21 mouse cellular contexts compared by ENCODE assay signal in the genomic region with DNA sequence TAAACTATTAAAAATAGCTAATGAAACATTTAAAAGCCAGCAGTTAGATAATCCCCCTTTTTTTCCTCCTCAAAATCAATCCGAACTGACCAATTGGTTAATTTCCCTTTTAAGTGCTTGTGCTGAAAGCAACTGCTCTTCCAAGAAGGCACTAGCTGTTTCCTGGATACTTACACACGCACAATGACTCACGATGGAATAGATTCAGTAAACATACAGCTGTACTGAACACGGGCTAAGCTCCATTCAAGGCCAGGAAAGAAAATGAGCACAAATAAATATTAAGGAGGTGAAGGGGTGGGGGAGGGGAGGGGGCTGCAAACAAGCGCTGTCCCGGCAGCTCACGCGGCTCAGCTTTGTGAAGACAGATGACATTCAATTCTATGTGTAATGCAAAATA. TPM values are rescaled to one million over a fixed set of nuclear protein-coding genes. Genes with fewer than 3 reads are reported as not detected.
DNase-seq lines count a peak whose midpoint lies in the region; ATAC-seq and TF ChIP-seq lines count a peak whose summit lies in the region.
"Had no signal": no experiment of that assay in that cellular context is flagged by ENCODE, and none has a peak within 500 bp of the region (broad histone marks: within the 10 kb centered on the region; RNA-seq: fewer than 3 reads in every experiment).

No protein-coding gene starts in this region.

- H3K27ac ChIP-seq in hindbrain, embryonic 14.5 days = 0 out of 2 replicates have a peak overlapping the region, but pooled peaks have one; percentile 5
- no peak overlapping the region for H3K27ac ChIP-seq in hindbrain, postnatal 0 days
- H3K27ac ChIP-seq in forebrain, embryonic 14.5 days (ENCODE audit: low read depth, low read length) = no peak overlapping the region
- no peak overlapping the region for H3K27ac ChIP-seq in midbrain, embryonic 16.5 days (ENCODE audit: low read length)
- H3K27ac ChIP-seq: gastrocnemius, adult 2 months; heart, embryonic 13.5 days; kidney, postnatal 0 days; liver, embryonic 15.5 days had no signal

- no peak for TF ChIP-seq CTCF in hindbrain, postnatal 0 days (IDR thresholded peaks at IDR 0.05; ENCODE audit: low read depth)

- H3K36me3 ChIP-seq in hindbrain, embryonic 14.5 days (replicated peaks; ENCODE audit: control insufficient read depth, insufficient read depth) = peaks cover 2% of the 10 kb centered on the region; the same call in 1 of the 2 replicates
- H3K36me3 ChIP-seq in hindbrain, postnatal 0 days (ENCODE audit: insufficient read depth, low read length) = no peaks in the 10 kb centered on the region
- H3K36me3 ChIP-seq in forebrain, embryonic 14.5 days (ENCODE audit: control insufficient read depth, insufficient read depth, low read length) = 0 out of 2 replicates have a peak, but pooled peaks cover 3% of the 10 kb centered on the region
- H3K36me3 ChIP-seq in midbrain, embryonic 16.5 days (ENCODE audit: control insufficient read depth, insufficient read depth, low read length) = no peaks in the 10 kb centered on the region

- H3K9me3 ChIP-seq in hindbrain, embryonic 14.5 days (ENCODE audit: control insufficient read depth, low read length) = no peaks in the 10 kb centered on the region
- no peaks in the 10 kb centered on the region for H3K9me3 ChIP-seq in hindbrain, postnatal 0 days (ENCODE audit: low read length)
- no peaks in the 10 kb centered on the region for H3K9me3 ChIP-seq in forebrain, embryonic 14.5 days (replicated peaks; ENCODE audit: control insufficient read depth, low read length)
- no peaks in the 10 kb centered on the region for H3K9me3 ChIP-seq in midbrain, embryonic 16.5 days (replicated peaks; ENCODE audit: control insufficient read depth, low read length, poor library complexity, severe bottlenecking)
- H3K9me3 ChIP-seq: heart, embryonic 13.5 days; liver, embryonic 15.5 days had no signal

- no peak overlapping the region for H3K4me3 ChIP-seq in hindbrain, embryonic 14.5 days (replicated peaks; ENCODE audit: low read length)
- no peak overlapping the region for H3K4me3 ChIP-seq in hindbrain, postnatal 0 days (ENCODE audit: low read length)
- no peak overlapping the region for H3K4me3 ChIP-seq in forebrain, embryonic 14.5 days (ENCODE audit: low read depth, low read length)
- no peak overlapping the region for H3K4me3 ChIP-seq in midbrain, embryonic 16.5 days (ENCODE audit: low read depth, low read length)
- H3K4me3 ChIP-seq: gastrocnemius, adult 2 months; heart, embryonic 13.5 days; liver, embryonic 15.5 days; myocyte had no signal

- no peak for ATAC-seq in hindbrain, embryonic 14.5 days (ENCODE audit: low FRiP score)
- ATAC-seq in hindbrain, postnatal 0 days = no peak
- ATAC-seq in forebrain, embryonic 14.5 days = peak; percentile 58; the same call in 1 of the 2 replicates
- ATAC-seq in midbrain, embryonic 16.5 days = no peak
- ATAC-seq: Patski had no signal

- H3K4me1 ChIP-seq in hindbrain, embryonic 14.5 days (replicated peaks; ENCODE audit: control insufficient read depth, insufficient read depth, low read length) = peaks cover 8% of the 10 kb centered on the region; the same call in 1 of the 2 replicates
- H3K4me1 ChIP-seq in hindbrain, postnatal 0 days (ENCODE audit: insufficient read depth, low read length) = no peaks in the 10 kb centered on the region
- peaks cover 14% of the 10 kb centered on the region; the same call in 1 of the 2 replicates for H3K4me1 ChIP-seq in forebrain, embryonic 14.5 days (ENCODE audit: control insufficient read depth, insufficient read depth, low read length)
- peaks cover 4% of the 10 kb centered on the region for H3K4me1 ChIP-seq in midbrain, embryonic 16.5 days (ENCODE audit: control insufficient read depth, insufficient read depth, low read length)
- H3K4me1 ChIP-seq: liver, embryonic 15.5 days had no signal

- no peaks in the 10 kb centered on the region for H3K27me3 ChIP-seq in hindbrain, embryonic 14.5 days (ENCODE audit: control insufficient read depth, insufficient read depth, low read length)
- H3K27me3 ChIP-seq in hindbrain, postnatal 0 days (ENCODE audit: insufficient read depth, low read length) = no peaks in the 10 kb centered on the region
- 0 out of 2 replicates have a peak, but pooled peaks cover 2% of the 10 kb centered on the region for H3K27me3 ChIP-seq in forebrain, embryonic 14.5 days (replicated peaks; ENCODE audit: control insufficient read depth, insufficient read depth, low read length)
- 0 out of 2 replicates have a peak, but pooled peaks cover 6% of the 10 kb centered on the region for H3K27me3 ChIP-seq in midbrain, embryonic 16.5 days (ENCODE audit: control insufficient read depth, insufficient read depth, low read depth, low read length)
- H3K27me3 ChIP-seq: heart, embryonic 13.5 days; liver, embryonic 15.5 days; Patski had no signal

- DNase-seq in hindbrain, embryonic 14.5 days (ENCODE audit: low spot score) = no peak
- DNase-seq in hindbrain, postnatal 0 days (ENCODE audit: low spot score) = no peak
- peak; percentile 5 for DNase-seq in NIH3T3 (ENCODE audit: low read depth)
- DNase-seq in forebrain, embryonic 14.5 days (ENCODE audit: low spot score) = peak; percentile 57
- DNase-seq in embryo, embryonic 10 days (ENCODE audit: low spot score) = no peak
- no peak for DNase-seq in thymus, postnatal 25 days
- DNase-seq: adrenal gland, postnatal 25 days; cerebellum, adult 11-12 months; cerebellum, postnatal 14 days; gastrocnemius, adult 2 months; kidney, adult 18-20 months; lung, postnatal 10 days; thymus, postnatal 4 days had no signal

- WGBS in hindbrain, embryonic 14.5 days = 13% methylated on average over 8 of the region's 8 CpGs
- WGBS in hindbrain, postnatal 0 days = 27% methylated on average over 8 of the region's 8 CpGs
- 11% methylated on average over 8 of the region's 8 CpGs for WGBS in forebrain, embryonic 14.5 days
- WGBS in midbrain, embryonic 16.5 days = 10% methylated on average over 8 of the region's 8 CpGs

- H3K4me2 ChIP-seq in hindbrain, embryonic 14.5 days (replicated peaks) = 0 out of 2 replicates have a peak overlapping the region, but pooled peaks have one; percentile 22
- no peak overlapping the region for H3K4me2 ChIP-seq in hindbrain, postnatal 0 days (ENCODE audit: low read depth, low read length)
- H3K4me2 ChIP-seq in forebrain, embryonic 14.5 days (ENCODE audit: low read length) = no peak overlapping the region; the same call in 1 of the 2 replicates
- H3K4me2 ChIP-seq in midbrain, embryonic 16.5 days (ENCODE audit: low read length) = peak overlapping the region; percentile 23
- H3K4me2 ChIP-seq: heart, embryonic 13.5 days; liver, embryonic 15.5 days had no signal

- no peak overlapping the region for H3K9ac ChIP-seq in hindbrain, embryonic 14.5 days
- no peak overlapping the region for H3K9ac ChIP-seq in hindbrain, postnatal 0 days (replicated peaks; ENCODE audit: low read length)
- H3K9ac ChIP-seq in forebrain, embryonic 14.5 days (ENCODE audit: low read length) = no peak overlapping the region
- no peak overlapping the region for H3K9ac ChIP-seq in midbrain, embryonic 16.5 days (ENCODE audit: low read depth, low read length)
- H3K9ac ChIP-seq: heart, embryonic 13.5 days; liver, embryonic 15.5 days had no signal

RNA-seq across cellular contexts. Expression of a gene that starts 14.8 kb away (rescaled TPM):
- 9.6 and 9.7 TPM in 2 replicates for polyA plus RNA-seq in hindbrain, embryonic 14.5 days (2014; fragmentation: Nextera tagmentation; extraction: Ambion mirVana)
- total RNA-seq in hindbrain, postnatal 0 days (2014; rRNA removed) = 8.0 and 8.4 TPM in 2 replicates
- polyA plus RNA-seq in hindbrain, postnatal 0 days (2015; fragmentation: Nextera tagmentation; extraction: Ambion mirVana) = 3.8 and 3.9 TPM in 2 replicates
- polyA plus RNA-seq in forebrain, embryonic 14.5 days (2014; fragmentation: Nextera tagmentation; extraction: Ambion mirVana) = 10.2 and 12.8 TPM in 2 replicates
- 15.9 and 33.5 TPM in 2 replicates for polyA plus RNA-seq in midbrain, embryonic 16.5 days (2015; fragmentation: Nextera tagmentation; extraction: Ambion mirVana)
- total RNA-seq: granulocyte monocyte progenitor cell, adult 5-6 weeks; megakaryocyte, adult 5-6 weeks had no signal

Comparison
In these comparisons a context has a peak if more than half of its experiments do, and no peak if none do; other contexts are left out.
1. H3K4me2 ChIP-seq: peak in hindbrain, embryonic 14.5 days (single experiment) and midbrain, embryonic 16.5 days (single experiment); none in hindbrain, postnatal 0 days (single experiment) and forebrain, embryonic 14.5 days (single experiment).
2. DNase-seq: peak in NIH3T3 (single experiment) and forebrain, embryonic 14.5 days (single experiment); none in hindbrain, embryonic 14.5 days (single experiment), hindbrain, postnatal 0 days (single experiment), embryo, embryonic 10 days (single experiment) and thymus, postnatal 25 days (single experiment).